ENCODE assay signal across 13 mouse cellular contexts in genomic region chr7:134663241-134663640, GRCm38 (mm10). TPM values are rescaled to one million over a fixed set of nuclear protein-coding genes. Genes with fewer than 3 reads are reported as not detected.
DNase-seq lines count a peak whose midpoint lies in the region; ATAC-seq lines count a peak whose summit lies in the region.
"Had no signal": no experiment of that assay in that cellular context is flagged by ENCODE, and none has a peak within 500 bp of the region (broad histone marks: within the 10 kb centered on the region; RNA-seq: fewer than 3 reads in every experiment).

No protein-coding gene starts in this region.

- ATAC-seq in intestine, embryonic 15.5 days = peak; percentile 63
- no peak for ATAC-seq in monocyte, adult 5-6 weeks (replicated peaks; ENCODE audit: insufficient number of reproducible peaks, low FRiP score, low TSS enrichment, poor library complexity, severe bottlenecking)

- DNase-seq in embryo, embryonic 10 days (ENCODE audit: low spot score) = peak; percentile 58
- no peak for DNase-seq in embryo, embryonic 9.5 days (ENCODE audit: extremely low spot score)
- peak; percentile 30 for DNase-seq in kidney, postnatal 14 days
- DNase-seq in kidney, adult 11 months = no peak
- DNase-seq in Muller cell, postnatal 12 days (ENCODE audit: inconsistent ontology term) = peak; percentile 24
- DNase-seq in cerebellum, adult 9-11 months = no peak
- DNase-seq: cerebellum, adult 8-10 months; lung, postnatal 10 days; thymus, postnatal 14 days had no signal

- no peak overlapping the region for H3K4me3 ChIP-seq in intestine, embryonic 15.5 days (replicated peaks)
- H3K4me3 ChIP-seq: heart, embryonic 12.5 days had no signal

- H3K36me3 ChIP-seq in intestine, embryonic 15.5 days = no peaks in the 10 kb centered on the region
- H3K36me3 ChIP-seq: heart, embryonic 12.5 days had no signal

- H3K27me3 ChIP-seq in intestine, embryonic 15.5 days (replicated peaks) = no peaks in the 10 kb centered on the region
- H3K27me3 ChIP-seq: heart, embryonic 12.5 days had no signal

- 9% methylated on average over 2 of the region's 2 CpGs for WGBS in intestine, embryonic 15.5 days

- no peak overlapping the region for H3K4me2 ChIP-seq in intestine, embryonic 15.5 days (replicated peaks)
- H3K4me2 ChIP-seq: heart, embryonic 12.5 days; hindbrain, embryonic 14.5 days had no signal

- H3K9ac ChIP-seq in intestine, embryonic 15.5 days = no peak overlapping the region
- H3K9ac ChIP-seq: heart, embryonic 12.5 days; hindbrain, embryonic 14.5 days had no signal

- no peak overlapping the region for H3K27ac ChIP-seq in intestine, embryonic 15.5 days
- H3K27ac ChIP-seq: hindbrain, embryonic 14.5 days had no signal

- no peaks in the 10 kb centered on the region for H3K9me3 ChIP-seq in intestine, embryonic 15.5 days

- H3K4me1 ChIP-seq in intestine, embryonic 15.5 days (replicated peaks) = peaks cover 4% of the 10 kb centered on the region; the same call in 1 of the 2 replicates
- H3K4me1 ChIP-seq: heart, embryonic 12.5 days had no signal

RNA-seq across cellular contexts. Expression of gene Dock1, which starts 7.2 kb away (rescaled TPM):
- 26.4 and 29.5 TPM in 2 replicates for polyA plus RNA-seq in intestine, embryonic 15.5 days (2015; fragmentation: Nextera tagmentation; extraction: Ambion mirVana)
- total RNA-seq in monocyte, adult 5-6 weeks (2017) = 12.0 to 19.6 TPM (median 16.4 TPM) in 3 replicates

Comparison
In these comparisons a context has a peak if more than half of its experiments do, and no peak if none do; other contexts are left out.
1. DNase-seq: peak in embryo, embryonic 10 days (single experiment), kidney, postnatal 14 days (single experiment) and Muller cell, postnatal 12 days (single experiment); none in embryo, embryonic 9.5 days (single experiment), kidney, adult 11 months (single experiment) and cerebellum, adult 9-11 months (single experiment).